Mouse (Mus musculus) liver, adult 2 months (tissue): ENCODE results near the gene Ankar. TPM values are rescaled to one million over a fixed set of nuclear protein-coding genes. Genes with fewer than 3 reads are reported as not detected.
A peak's percentile ranks its signal among the peaks of the same experiment; 100 is the strongest.

Source experiments
- DNase-seq: peaks from one replicate; pipeline ENCODE4 v3.0.0-alpha.2; 2011; ENCODE audit warnings: low read depth, low spot score; ENCODE audit errors: extremely low read depth
- H3K27ac ChIP-seq: fragments of 200-500 bp; replicated peaks from 2 replicates; pipeline ENCODE4 v1.5.1; 2012; ENCODE audit warnings: low read depth, mild to moderate bottlenecking, control low read depth, inconsistent platforms, low read length; ENCODE audit not compliant: insufficient read depth
- H3K27me3 ChIP-seq: fragments of 200-500 bp; 2 replicates; pipeline ENCODE4 v1.6.1; 2012; ENCODE audit warnings: mild to moderate bottlenecking, moderate library complexity, low read length, inconsistent platforms; ENCODE audit not compliant: control insufficient read depth, insufficient read depth
- H3K36me3 ChIP-seq: fragments of 200-500 bp; 2 replicates; pipeline ENCODE4 v1.6.1; 2012; ENCODE audit warnings: low read length, inconsistent platforms; ENCODE audit not compliant: control insufficient read depth, insufficient read depth
- H3K4me1 ChIP-seq: fragments of 200-500 bp; 2 replicates; pipeline ENCODE4 v1.6.1; 2011; ENCODE audit warnings: low read length; ENCODE audit not compliant: control insufficient read depth, insufficient read depth
- H3K4me3 ChIP-seq: fragments of 200-500 bp; 2 replicates; pipeline ENCODE4 v1.5.1; 2011; ENCODE audit warnings: low read depth, mild to moderate bottlenecking, control low read depth, low read length, moderate library complexity; ENCODE audit not compliant: insufficient read depth
- H3K79me2 ChIP-seq: fragments of 200-500 bp; 2 replicates; pipeline ENCODE4 v1.6.1; 2012; ENCODE audit warnings: inconsistent platforms, mild to moderate bottlenecking, low read length, moderate library complexity; ENCODE audit not compliant: control insufficient read depth, insufficient read depth
- H3K9ac ChIP-seq: fragments of 200-500 bp; 2 replicates; pipeline ENCODE4 v1.6.1; 2012; ENCODE audit warnings: low read depth, mild to moderate bottlenecking, control low read depth, inconsistent platforms, low read length
- CTCF ChIP-seq: fragments of 200-500 bp; IDR thresholded peaks from 2 replicates; pipeline ENCODE4 v1.5.1; 2011; ENCODE audit warnings: low read depth, low read length, control low read depth
- POLR2A ChIP-seq: fragments of 200-500 bp; IDR thresholded peaks from 2 replicates; pipeline ENCODE4 v1.6.1; 2011; ENCODE audit warnings: low read length, control low read depth; ENCODE audit not compliant: insufficient read depth; ENCODE audit errors: extremely low read depth
- WGBS: fragments of 180-500 bp; shearing (Covaris S2); methylation state at CpG from one replicate; pipeline ENCODE4 v1.1.7; 2018; 5-methylcytosine and 5-hydroxymethylcytosine counted together
- polyA plus RNA-seq: library from polyadenylated mRNA; depleted of rRNA; stranded (reverse); fragments of >200 nt; gene quantifications from 2 replicates; pipeline ENCODE4 v1.2.3, GENCODE M21; 2012
- total RNA-seq: library from RNA; depleted of rRNA; stranded (reverse); fragments of >200 nt; gene quantifications from 2 replicates; pipeline ENCODE4 v1.2.3, GENCODE M21; 2014

Gene Ankar
- total and polyA plus RNA-seq, 2 experiments: not detected

DNA sequence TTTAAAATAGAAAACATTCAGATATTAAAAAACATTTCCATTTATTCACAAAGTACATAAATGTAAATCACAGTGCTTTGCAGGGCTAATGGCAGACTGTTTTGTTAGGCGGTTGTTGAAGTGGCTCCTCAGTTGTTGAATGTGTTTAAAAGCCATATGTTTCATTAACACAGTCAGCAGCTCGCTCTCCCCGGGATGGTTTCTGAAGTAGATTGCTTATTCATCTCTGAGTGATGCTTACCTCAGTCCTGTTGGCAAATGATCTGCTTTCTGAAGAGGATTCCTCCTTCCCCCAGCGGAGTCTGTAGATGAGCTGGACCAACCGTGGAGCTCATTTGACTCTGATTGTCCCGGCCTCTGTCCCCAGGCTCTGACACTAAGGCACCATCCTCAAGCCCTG is 88.2 kb downstream of the Ankar start:
- H3K27ac ChIP-seq: no peak overlapping the region
- H3K4me1 ChIP-seq: no peaks in the 10 kb centered on the region
- H3K79me2 ChIP-seq: no peaks in the 10 kb centered on the region
- no peak for DNase-seq
- no peaks in the 10 kb centered on the region for H3K27me3 ChIP-seq
- TF ChIP-seq POLR2A: no peak
- no peak for TF ChIP-seq CTCF
- WGBS: 96% methylated on average over 6 of the region's 6 CpGs
- H3K9ac ChIP-seq: no peak overlapping the region
- H3K36me3 ChIP-seq: peaks cover 38% of the 10 kb centered on the region
- no peak overlapping the region for H3K4me3 ChIP-seq

DNA sequence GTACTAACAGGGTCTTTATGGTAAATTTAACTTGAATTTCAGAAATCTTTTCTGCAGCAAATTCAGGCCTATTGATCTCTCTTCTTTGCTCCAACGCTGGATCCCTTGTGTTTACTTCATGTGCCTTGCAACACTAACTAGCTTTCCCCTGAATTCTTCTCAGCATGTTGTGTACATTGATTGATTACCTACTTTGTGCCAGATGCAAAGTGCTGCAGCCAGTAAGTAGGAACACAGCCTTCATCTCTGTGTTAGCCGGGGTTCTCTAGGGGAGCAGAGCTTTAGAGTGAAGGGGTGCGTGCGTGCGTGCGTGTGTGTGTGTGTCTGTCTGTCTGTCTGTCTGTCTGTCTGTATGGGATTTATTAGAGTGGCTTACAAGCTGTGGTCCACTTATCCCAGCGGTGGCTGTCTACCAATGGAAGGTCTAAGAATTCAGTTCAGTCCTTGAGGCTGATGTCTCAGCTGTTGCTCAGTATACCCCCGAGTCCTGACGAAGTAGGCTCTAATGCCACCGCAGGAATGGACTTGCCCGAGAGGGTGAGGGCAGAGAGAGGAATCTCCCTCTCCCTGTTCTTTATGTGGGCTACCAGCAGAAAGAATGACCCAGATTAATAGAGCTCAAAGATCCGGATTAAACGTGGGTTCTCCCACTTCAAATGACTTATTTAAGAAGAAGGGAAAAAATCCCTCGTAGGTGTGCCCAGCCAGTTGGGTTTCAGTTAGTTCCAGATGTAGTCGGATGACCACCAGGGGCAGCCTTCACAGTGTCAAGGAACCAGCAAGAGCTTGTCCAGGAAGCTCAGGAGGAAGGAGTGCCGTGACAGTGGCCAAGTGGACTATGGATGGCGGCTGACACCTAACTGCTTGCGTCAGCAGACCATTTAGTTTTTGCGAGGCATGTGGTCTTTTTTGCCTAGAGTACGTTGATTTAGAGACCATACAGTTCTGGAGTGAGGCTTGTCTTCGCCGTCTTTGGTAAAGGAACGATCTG is 90.2 kb downstream of the Ankar start:
- Histone ChIP-seq H3K79me2 (no peaks in the 10 kb centered on the region), H3K27ac (no peak overlapping the region), H3K36me3 (peaks cover 23% of the 10 kb centered on the region; the same call in 1 of the 2 replicates), H3K9ac (no peak overlapping the region), H3K4me1 (no peaks in the 10 kb centered on the region), H3K4me3 (no peak overlapping the region), H3K27me3 (no peaks in the 10 kb centered on the region)
- peak; percentile 26 for DNase-seq
- 84% methylated on average over 23 of the region's 23 CpGs for WGBS
- TF ChIP-seq POLR2A (no peak), CTCF (no peak)

DNA sequence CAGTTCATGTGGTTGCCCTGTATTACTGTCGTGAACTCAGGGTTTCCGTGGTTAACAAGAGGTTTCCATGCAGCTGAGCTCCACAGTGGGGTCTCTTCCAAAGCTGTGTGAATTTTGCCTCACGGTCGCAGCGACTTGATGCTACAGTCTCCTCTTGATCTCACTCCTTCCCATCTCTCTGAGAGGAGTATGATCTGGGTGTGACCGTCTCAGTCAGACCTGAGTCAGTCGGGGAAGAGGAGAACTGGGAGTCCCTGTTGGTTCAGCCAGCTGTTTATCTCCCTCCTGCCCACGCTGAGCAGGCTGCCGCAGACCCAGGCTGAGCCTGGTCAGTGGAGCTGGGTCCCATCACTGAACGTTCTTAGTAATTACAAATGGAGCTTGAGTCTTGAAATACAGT is 91.2 kb downstream of the Ankar start:
- Histone ChIP-seq H3K4me3 (no peak overlapping the region), H3K79me2 (no peaks in the 10 kb centered on the region), H3K27me3 (no peaks in the 10 kb centered on the region), H3K36me3 (peaks cover 15% of the 10 kb centered on the region; the same call in 1 of the 2 replicates), H3K4me1 (no peaks in the 10 kb centered on the region), H3K27ac (no peak overlapping the region), H3K9ac (no peak overlapping the region)
- DNase-seq: no peak
- no peak for TF ChIP-seq POLR2A
- no peak for TF ChIP-seq CTCF
- WGBS: 90% methylated on average over 10 of the region's 10 CpGs

DNA sequence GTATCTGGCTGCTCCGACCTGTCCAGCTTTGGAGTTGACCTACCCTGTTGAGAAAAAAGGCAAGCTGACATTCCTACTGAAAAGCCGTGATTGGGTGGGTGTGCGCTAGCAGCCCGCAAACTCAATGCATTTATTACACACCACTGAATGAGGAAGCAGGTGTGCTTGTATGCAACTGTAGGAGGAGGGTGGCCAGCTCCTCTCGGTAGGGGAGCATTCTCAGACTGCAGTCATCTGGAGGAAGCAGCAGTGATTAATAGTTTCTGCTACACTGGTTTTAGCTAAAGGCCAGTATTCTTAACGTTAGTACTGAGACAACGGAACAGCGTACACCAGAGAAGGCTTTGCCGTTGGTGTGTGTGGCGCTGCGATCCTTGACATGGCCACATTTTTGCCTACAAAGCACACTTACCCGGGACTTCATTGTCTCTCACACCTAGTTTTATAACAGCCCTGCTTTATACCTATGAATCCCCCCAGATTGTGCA is 94.1 kb downstream of the Ankar start:
- TF ChIP-seq CTCF: no peak
- no peak for TF ChIP-seq POLR2A
- DNase-seq: no peak
- WGBS: 95% methylated on average over 12 of the region's 12 CpGs
- Histone ChIP-seq H3K36me3 (peaks cover 17% of the 10 kb centered on the region; the same call in 1 of the 2 replicates), H3K9ac (no peak overlapping the region), H3K4me1 (no peaks in the 10 kb centered on the region), H3K27ac (no peak overlapping the region), H3K27me3 (no peaks in the 10 kb centered on the region), H3K79me2 (no peaks in the 10 kb centered on the region), H3K4me3 (no peak overlapping the region)

DNA sequence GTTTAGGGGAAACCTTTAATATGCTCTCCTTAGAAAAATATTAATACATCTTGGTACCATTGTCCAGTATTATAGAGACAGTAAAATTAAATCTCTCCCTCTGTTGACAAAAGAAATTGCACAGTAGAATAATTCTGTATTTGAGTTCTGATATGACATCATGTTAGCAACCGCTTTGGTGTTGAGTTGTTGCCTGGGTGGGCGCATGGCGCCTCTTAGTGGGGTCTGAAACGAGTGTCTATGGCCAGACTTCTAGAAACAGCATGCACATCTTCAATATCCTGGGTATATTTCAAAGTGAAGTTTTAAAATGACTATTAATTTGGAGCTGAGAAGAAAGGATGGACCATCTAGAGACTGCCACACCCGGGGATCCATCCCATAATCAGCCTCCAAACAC is 97.6 kb downstream of the Ankar start:
- H3K27me3 ChIP-seq: no peaks in the 10 kb centered on the region
- WGBS: 96% methylated on average over 5 of the region's 5 CpGs

DNA sequence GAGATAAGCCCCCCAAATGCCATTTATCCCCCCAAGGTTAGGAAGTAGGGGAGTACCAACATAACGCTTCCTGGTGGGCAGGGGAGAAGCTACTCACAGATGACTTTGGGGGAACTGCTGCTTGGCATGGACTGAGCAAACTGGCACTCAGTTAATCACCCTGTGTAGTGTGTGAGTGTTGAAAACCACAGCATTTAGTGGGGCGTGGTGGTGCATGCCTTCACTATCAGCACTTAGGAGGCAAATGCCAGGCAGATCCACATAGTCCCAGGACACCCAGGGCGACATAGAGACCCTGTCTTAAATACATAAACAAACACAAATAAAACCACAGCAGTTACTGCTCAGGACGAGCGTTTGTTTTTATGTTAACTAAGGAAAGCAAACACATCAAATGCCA is 98.2 kb downstream of the Ankar start:
- no peak overlapping the region for H3K27ac ChIP-seq
- no peaks in the 10 kb centered on the region for H3K79me2 ChIP-seq
- H3K9ac ChIP-seq: no peak overlapping the region
- TF ChIP-seq POLR2A (no peak), CTCF (no peak)
- H3K4me1 ChIP-seq: peaks cover 3% of the 10 kb centered on the region; the same call in 1 of the 2 replicates
- H3K27me3 ChIP-seq: no peaks in the 10 kb centered on the region
- no peak overlapping the region for H3K4me3 ChIP-seq
- WGBS: 83% methylated on average over 5 of the region's 5 CpGs
- no peak for DNase-seq
- peaks cover 14% of the 10 kb centered on the region; the same call in 1 of the 2 replicates for H3K36me3 ChIP-seq

More for the DNA sequence above, 97.6 kb downstream of the Ankar start:
- Histone ChIP-seq H3K4me1 (peaks cover 3% of the 10 kb centered on the region; the same call in 1 of the 2 replicates), H3K4me3 (no peak overlapping the region), H3K79me2 (no peaks in the 10 kb centered on the region), H3K27ac (no peak overlapping the region), H3K36me3 (peaks cover 14% of the 10 kb centered on the region; the same call in 1 of the 2 replicates), H3K9ac (no peak overlapping the region)
- TF ChIP-seq POLR2A (no peak), CTCF (no peak)
- no peak for DNase-seq
